Mouse (Mus musculus) liver, embryonic 12.5 days (tissue): Measurements from ENCODE around the gene Dner. TPM values are rescaled to one million over a fixed set of nuclear protein-coding genes. Genes with fewer than 3 reads are reported as not detected.

ENCODE experiments used
- ATAC-seq: fragments of 200-750 bp; cut with Nextera tagmentation; 2 replicates; pipeline ENCODE4 v1.8.0; 2017; ENCODE audit warnings: moderate number of reproducible peaks, mild to moderate bottlenecking, moderate library complexity
- H3K27ac ChIP-seq: fragments of 300-500 bp; sonication (generic); 2 replicates; pipeline ENCODE4 v1.5.1; 2016; ENCODE audit warnings: mild to moderate bottlenecking
- H3K27me3 ChIP-seq: fragments of 300-500 bp; sonication (generic); replicated peaks from 2 replicates; pipeline ENCODE4 v1.6.1; 2016; ENCODE audit warnings: mild to moderate bottlenecking, moderate library complexity
- H3K36me3 ChIP-seq: fragments of 300-500 bp; sonication (generic); 2 replicates; pipeline ENCODE4 v1.6.1; 2016; ENCODE audit warnings: mild to moderate bottlenecking, moderate library complexity
- H3K4me1 ChIP-seq: fragments of 300-500 bp; sonication (generic); 2 replicates; pipeline ENCODE4 v1.6.1; 2016
- H3K4me2 ChIP-seq: fragments of 300-500 bp; sonication (generic); 2 replicates; pipeline ENCODE4 v1.6.1; 2016; ENCODE audit warnings: mild to moderate bottlenecking, moderate library complexity
- H3K4me3 ChIP-seq: fragments of 300-500 bp; sonication (generic); 2 replicates; pipeline ENCODE4 v1.5.1; 2016; ENCODE audit warnings: mild to moderate bottlenecking, moderate library complexity
- H3K9ac ChIP-seq: fragments of 300-500 bp; sonication (generic); 2 replicates; pipeline ENCODE4 v1.6.1; 2016; ENCODE audit warnings: mild to moderate bottlenecking, moderate library complexity
- H3K9me3 ChIP-seq: fragments of 300-500 bp; sonication (generic); replicated peaks from 2 replicates; pipeline ENCODE4 v1.6.1; 2016; ENCODE audit warnings: mild to moderate bottlenecking, moderate library complexity
- WGBS: fragments of 180-500 bp; shearing (Covaris S2); methylation state at CpG from one replicate; pipeline ENCODE4 v1.1.7; 2016; ENCODE audit not compliant: insufficient replicate concordance; 5-methylcytosine and 5-hydroxymethylcytosine counted together
- polyA plus RNA-seq: library from polyadenylated mRNA; unstranded; fragments of >200 nt; fragmentation: Nextera tagmentation; extraction: Ambion mirVana; gene quantifications from 2 replicates; pipeline ENCODE4 v1.2.1, GENCODE M21; 2016

The Dner gene
- polyA plus RNA-seq, 1 experiment from 2014 or later: 0.06 TPM

DNA sequence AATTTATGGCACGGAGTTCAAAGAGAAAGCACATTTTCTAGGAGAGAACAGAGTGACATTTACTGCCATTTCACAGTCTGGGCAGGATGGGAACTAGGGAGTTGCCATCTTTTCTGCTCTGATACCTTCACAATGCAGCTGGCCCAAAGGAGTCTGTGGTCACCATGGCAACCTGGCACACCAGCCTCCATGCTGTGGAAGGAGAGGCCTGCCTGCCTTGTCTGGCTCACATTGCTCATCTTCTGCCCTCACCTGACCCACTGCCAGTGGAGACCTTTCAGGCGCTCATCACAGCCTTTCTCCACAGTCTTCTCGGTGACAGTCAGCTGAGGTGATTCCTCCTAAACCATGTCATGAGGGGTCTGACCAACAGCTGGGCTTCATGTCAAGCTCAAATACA lies 74.7 kb downstream of the Dner start:
- H3K27me3 ChIP-seq: no peaks in the 10 kb centered on the region
- no peak for ATAC-seq
- WGBS: 70% methylated on average over 3 of the region's 3 CpGs
- no peaks in the 10 kb centered on the region for H3K36me3 ChIP-seq
- no peaks in the 10 kb centered on the region for H3K9me3 ChIP-seq
- no peak overlapping the region for H3K27ac ChIP-seq
- H3K4me2 ChIP-seq: no peak overlapping the region
- no peaks in the 10 kb centered on the region for H3K4me1 ChIP-seq
- H3K9ac ChIP-seq: no peak overlapping the region
- H3K4me3 ChIP-seq: no peak overlapping the region

DNA sequence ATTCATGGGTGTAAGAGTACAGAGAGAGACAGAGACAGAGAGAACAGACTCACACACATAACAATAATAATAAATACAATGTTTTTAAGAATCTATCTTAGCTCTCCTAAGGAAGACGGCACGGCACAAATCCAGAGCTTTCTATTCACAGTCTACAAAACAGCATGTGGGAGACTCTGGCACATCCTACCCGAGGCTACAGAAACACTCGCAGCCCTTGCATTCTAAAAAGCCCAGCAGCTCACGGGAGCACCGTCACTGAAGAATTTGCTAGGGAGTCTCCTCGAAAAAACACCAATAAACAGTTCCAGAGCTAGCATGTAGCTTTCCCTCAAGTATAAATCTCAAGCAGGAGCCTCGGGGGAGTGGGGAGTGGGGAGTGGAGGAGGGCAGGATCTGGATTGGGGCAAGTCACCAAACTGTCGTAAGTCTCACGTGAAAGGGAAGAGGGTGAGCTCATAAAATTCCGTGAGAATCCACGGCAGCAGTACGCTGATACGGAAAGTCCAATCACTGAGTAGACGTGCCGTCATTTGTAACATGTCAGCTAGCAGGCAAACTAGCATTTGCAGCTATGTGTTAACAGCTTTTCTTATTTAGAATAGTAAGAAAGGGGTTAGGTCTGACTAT lies 76.8 kb downstream of the Dner start:
- Histone ChIP-seq H3K4me2 (no peak overlapping the region), H3K27ac (no peak overlapping the region), H3K9me3 (no peaks in the 10 kb centered on the region), H3K4me3 (no peak overlapping the region), H3K9ac (no peak overlapping the region), H3K27me3 (no peaks in the 10 kb centered on the region), H3K36me3 (no peaks in the 10 kb centered on the region), H3K4me1 (no peaks in the 10 kb centered on the region)
- ATAC-seq: no peak
- 63% methylated on average over 16 of the region's 16 CpGs for WGBS

DNA sequence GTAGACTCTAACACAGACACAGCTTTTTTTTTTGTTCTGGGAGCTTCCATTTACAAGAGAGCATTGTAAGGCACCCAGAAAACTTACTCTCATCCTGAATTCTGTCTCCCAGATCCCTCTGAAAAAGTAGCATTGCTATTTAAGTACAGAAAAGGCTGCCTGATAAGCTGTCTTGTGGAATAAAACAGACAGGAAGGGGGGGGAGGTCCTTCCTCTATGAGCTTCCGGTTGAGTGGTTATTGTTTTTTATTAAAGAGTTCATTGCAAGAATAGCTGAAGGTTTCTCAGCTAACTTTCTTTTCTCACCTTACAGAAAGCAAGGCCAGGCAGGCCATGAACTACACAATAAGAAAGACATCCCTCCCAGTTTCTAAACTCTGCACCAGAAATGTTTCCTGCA lies 77.9 kb downstream of the Dner start:
- no peak for ATAC-seq
- no peaks in the 10 kb centered on the region for H3K36me3 ChIP-seq
- WGBS: 15% methylated on average over 1 of the region's 1 CpGs
- H3K4me2 ChIP-seq: no peak overlapping the region
- no peak overlapping the region for H3K9ac ChIP-seq
- no peaks in the 10 kb centered on the region for H3K9me3 ChIP-seq
- no peaks in the 10 kb centered on the region for H3K4me1 ChIP-seq
- H3K4me3 ChIP-seq: no peak overlapping the region
- H3K27ac ChIP-seq: no peak overlapping the region
- no peaks in the 10 kb centered on the region for H3K27me3 ChIP-seq

DNA sequence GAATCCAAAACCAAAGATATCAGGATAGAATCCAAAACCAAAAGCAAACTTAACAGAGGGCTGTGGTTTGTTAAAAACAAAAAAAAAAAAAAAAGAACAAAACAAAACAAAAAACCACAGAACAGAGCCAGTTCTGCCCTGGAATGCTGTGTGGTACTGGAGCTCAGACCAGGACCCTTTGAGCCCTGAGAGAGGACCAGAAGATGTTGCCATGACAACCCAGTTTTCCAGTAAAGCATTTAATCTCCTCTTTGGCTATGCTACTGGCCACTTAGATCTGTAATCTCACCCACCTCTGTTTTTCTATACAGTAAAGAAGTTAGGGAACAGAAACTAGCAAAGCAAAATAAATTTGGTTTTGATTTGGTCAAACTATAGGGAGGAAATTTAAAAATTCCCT lies 79.9 kb downstream of the Dner start:
- H3K36me3 ChIP-seq: no peaks in the 10 kb centered on the region
- no peak overlapping the region for H3K4me2 ChIP-seq
- no peak for ATAC-seq

DNA sequence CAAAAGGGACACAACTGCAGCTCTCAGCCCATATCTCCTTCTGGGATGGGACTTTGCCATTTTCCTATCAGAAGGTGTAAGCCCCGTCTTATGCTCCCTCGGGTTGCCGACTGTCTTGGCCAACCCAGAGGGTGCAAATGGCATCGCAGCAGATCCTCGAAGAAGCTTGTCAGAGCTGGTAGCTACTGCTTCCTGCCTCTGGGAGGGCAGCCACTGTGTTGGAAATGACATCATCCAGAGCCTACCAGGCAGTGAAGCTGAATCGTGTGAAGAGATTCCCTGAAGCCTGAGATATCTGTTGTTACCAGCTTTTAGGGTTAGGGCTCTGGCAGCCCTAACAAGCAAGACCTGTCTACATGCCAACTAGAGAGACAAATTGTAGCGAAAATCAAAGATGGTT lies 81.4 kb downstream of the Dner start:
- Histone ChIP-seq H3K27me3 (no peaks in the 10 kb centered on the region), H3K9me3 (no peaks in the 10 kb centered on the region), H3K27ac (no peak overlapping the region), H3K4me2 (no peak overlapping the region), H3K36me3 (no peaks in the 10 kb centered on the region), H3K9ac (no peak overlapping the region), H3K4me3 (no peak overlapping the region), H3K4me1 (no peaks in the 10 kb centered on the region)
- 39% methylated on average over 7 of the region's 7 CpGs for WGBS
- ATAC-seq: no peak

More for the DNA sequence above, 79.9 kb downstream of the Dner start:
- H3K27me3 ChIP-seq: no peaks in the 10 kb centered on the region
- no peak overlapping the region for H3K9ac ChIP-seq
- H3K9me3 ChIP-seq: no peaks in the 10 kb centered on the region
- no peak overlapping the region for H3K4me3 ChIP-seq
- no peaks in the 10 kb centered on the region for H3K4me1 ChIP-seq
- no peak overlapping the region for H3K27ac ChIP-seq

DNA sequence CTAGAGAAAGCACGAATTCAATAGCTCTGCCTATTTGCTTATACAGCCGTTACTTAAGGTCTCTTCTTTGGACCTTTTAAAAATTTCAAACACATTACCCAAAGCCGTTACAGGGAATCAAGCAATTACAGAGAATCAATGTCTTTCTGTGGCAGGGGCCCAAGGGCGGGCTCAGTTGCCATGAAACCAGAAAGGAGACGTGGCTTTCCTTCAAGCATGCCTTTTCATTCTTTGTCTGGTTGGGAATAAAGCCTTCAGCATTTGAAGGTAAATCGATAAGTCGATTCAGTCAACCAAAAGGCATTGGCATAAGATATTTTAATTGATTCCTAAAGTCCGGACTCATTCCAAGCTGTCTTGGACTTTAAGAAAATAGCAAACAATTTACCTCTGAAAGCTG lies 82.9 kb downstream of the Dner start:
- Histone ChIP-seq H3K27me3 (no peaks in the 10 kb centered on the region), H3K9ac (no peak overlapping the region), H3K4me2 (no peak overlapping the region), H3K27ac (no peak overlapping the region), H3K4me3 (no peak overlapping the region), H3K9me3 (no peaks in the 10 kb centered on the region), H3K4me1 (no peaks in the 10 kb centered on the region), H3K36me3 (no peaks in the 10 kb centered on the region)
- no peak for ATAC-seq
- 71% methylated on average over 8 of the region's 8 CpGs for WGBS

DNA sequence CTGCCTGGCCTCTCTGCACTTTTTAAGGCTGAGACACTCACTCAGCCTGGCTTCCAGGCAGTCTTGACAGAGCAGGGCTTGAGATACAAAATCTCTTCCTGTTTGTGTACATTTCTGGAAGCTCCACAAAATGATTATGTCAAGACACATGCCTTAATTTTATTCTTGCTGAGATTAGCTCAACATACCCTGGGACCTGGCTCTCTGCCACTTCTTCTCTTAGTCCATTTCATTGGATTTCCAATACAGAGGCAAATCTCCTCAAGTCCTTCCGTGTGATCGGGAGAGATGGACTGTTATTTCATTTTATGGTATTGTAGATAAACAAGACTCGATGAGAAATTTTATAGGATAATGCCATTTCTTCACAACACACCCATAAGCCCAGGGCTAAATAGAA lies 84.7 kb downstream of the Dner start:
- H3K27ac ChIP-seq: no peak overlapping the region
- H3K27me3 ChIP-seq: no peaks in the 10 kb centered on the region
- no peak for ATAC-seq
- H3K4me3 ChIP-seq: no peak overlapping the region
- H3K4me2 ChIP-seq: no peak overlapping the region
- WGBS: 79% methylated on average over 3 of the region's 3 CpGs
- no peaks in the 10 kb centered on the region for H3K36me3 ChIP-seq
- H3K9ac ChIP-seq: no peak overlapping the region
- H3K4me1 ChIP-seq: no peaks in the 10 kb centered on the region
- no peaks in the 10 kb centered on the region for H3K9me3 ChIP-seq

DNA sequence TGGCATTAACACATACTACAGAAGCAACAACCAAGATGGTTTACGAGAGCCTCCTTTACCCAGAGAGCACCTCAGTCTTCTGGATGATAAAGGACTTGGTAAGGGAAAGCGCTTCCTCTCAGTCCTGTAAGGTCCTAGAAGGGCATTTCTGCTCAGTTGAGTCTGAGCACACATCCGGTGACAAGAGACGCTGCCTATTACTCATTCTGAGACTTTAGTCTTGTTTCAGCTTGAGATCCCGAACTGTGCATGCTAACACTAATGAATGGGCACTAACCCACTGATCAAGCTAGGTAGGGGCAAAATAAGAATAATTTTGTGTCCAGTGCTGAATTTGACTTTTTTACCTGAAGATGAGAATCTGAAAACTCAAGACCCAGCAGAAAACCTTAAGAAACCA lies 97.0 kb downstream of the Dner start:
- no peaks in the 10 kb centered on the region for H3K4me1 ChIP-seq

DNA sequence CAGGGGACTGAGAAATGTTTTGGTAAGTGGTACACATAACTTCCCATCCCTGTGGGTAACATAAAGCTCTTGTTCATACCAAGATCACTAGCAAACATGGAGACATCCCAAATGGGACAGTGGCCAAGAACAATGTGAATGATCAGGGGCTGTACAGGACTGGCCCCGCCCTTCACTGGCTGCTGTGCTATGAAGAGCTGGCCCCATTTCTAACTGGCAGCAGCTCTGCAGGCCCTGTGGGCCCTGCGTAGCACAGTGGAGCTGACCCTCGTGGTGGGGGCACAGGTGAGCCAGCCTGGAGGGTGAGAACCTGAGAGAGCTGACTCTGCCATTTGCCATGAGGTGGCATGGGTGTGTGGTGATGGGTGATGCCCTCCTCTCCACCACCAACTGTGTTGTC lies 100.0 kb downstream of the Dner start:
- Histone ChIP-seq H3K36me3 (no peaks in the 10 kb centered on the region), H3K9ac (no peak overlapping the region), H3K4me2 (no peak overlapping the region), H3K27me3 (no peaks in the 10 kb centered on the region), H3K4me3 (no peak overlapping the region), H3K4me1 (no peaks in the 10 kb centered on the region), H3K9me3 (no peaks in the 10 kb centered on the region), H3K27ac (no peak overlapping the region)
- 53% methylated on average over 3 of the region's 3 CpGs for WGBS
- no peak for ATAC-seq

More for the DNA sequence above, 97.0 kb downstream of the Dner start:
- no peak overlapping the region for H3K4me3 ChIP-seq
- H3K36me3 ChIP-seq: no peaks in the 10 kb centered on the region
- no peaks in the 10 kb centered on the region for H3K9me3 ChIP-seq
- no peak overlapping the region for H3K9ac ChIP-seq
- 73% methylated on average over 5 of the region's 5 CpGs for WGBS
- ATAC-seq: no peak
- no peaks in the 10 kb centered on the region for H3K27me3 ChIP-seq
- H3K27ac ChIP-seq: no peak overlapping the region
- H3K4me2 ChIP-seq: no peak overlapping the region

DNA sequence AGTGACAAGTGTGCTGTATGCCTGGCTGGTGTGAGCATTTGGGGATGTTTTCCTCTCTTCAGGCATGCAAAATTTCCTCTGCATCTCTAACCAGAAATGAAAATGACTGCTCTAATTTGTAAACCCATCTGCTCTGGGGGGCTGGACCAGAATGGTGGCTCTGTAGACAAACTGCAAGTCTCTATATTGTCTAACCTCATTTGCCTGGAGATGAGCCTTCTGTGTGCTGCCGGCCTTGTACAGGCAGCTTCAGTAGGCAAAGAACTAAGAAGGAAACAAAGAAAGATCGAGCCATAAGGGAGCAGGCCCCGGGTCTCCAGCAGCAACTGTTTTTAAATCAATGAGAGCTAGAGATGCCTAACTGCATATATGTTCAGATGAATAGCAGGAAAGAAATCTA lies 103.6 kb downstream of the Dner start:
- no peaks in the 10 kb centered on the region for H3K27me3 ChIP-seq
- no peaks in the 10 kb centered on the region for H3K36me3 ChIP-seq
- no peak overlapping the region for H3K4me2 ChIP-seq
- no peak overlapping the region for H3K27ac ChIP-seq
- no peaks in the 10 kb centered on the region for H3K4me1 ChIP-seq
- H3K9me3 ChIP-seq: no peaks in the 10 kb centered on the region
- ATAC-seq: no peak
- 57% methylated on average over 3 of the region's 3 CpGs for WGBS
- no peak overlapping the region for H3K4me3 ChIP-seq
- no peak overlapping the region for H3K9ac ChIP-seq

DNA sequence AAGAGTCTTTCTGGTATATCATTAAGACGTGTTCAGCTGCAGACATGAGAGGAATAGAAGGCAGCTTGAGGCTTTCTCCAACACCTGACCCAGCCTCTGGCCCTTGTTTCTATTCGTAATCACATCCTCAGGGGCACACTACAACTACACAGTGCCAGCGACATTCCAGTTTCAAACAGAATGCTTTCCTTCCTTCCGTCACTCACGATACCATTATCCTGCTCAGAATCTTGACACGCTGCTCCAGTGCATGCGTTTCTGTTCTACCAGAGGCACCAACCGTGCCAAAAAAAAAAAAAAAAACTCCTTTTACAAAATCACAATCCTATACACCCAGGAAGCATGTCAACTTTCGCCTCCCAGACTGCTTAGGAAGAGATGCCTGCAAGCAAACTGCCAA lies 105.5 kb downstream of the Dner start:
- Histone ChIP-seq H3K4me2 (no peak overlapping the region), H3K36me3 (no peaks in the 10 kb centered on the region), H3K4me1 (no peaks in the 10 kb centered on the region), H3K27ac (no peak overlapping the region), H3K27me3 (no peaks in the 10 kb centered on the region), H3K9me3 (no peaks in the 10 kb centered on the region), H3K4me3 (no peak overlapping the region), H3K9ac (no peak overlapping the region)
- 69% methylated on average over 9 of the region's 9 CpGs for WGBS
- no peak for ATAC-seq

DNA sequence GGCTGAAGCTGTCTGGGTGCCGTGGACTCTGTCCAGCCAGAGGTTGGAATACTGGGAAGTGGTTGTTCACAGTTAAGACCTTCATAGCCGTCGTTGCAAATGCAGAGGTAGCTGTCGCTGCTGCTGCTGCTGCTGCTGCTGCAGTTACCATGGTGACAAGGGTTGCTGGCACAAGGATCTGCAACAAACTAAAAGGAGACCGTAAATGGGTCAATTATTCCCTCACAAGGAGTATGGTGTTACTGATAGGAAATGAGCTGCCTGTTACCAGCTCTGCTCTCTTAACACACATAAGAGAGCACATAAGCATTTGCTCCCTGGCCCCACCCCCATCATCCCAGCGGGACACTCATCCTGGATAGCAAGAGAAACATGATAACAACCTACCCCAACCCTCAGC lies 110.6 kb downstream of the Dner start:
- no peak for ATAC-seq
- no peaks in the 10 kb centered on the region for H3K9me3 ChIP-seq
- H3K36me3 ChIP-seq: no peaks in the 10 kb centered on the region
- H3K4me2 ChIP-seq: no peak overlapping the region
- no peak overlapping the region for H3K27ac ChIP-seq
- 32% methylated on average over 6 of the region's 6 CpGs for WGBS
- H3K9ac ChIP-seq: no peak overlapping the region
- no peaks in the 10 kb centered on the region for H3K27me3 ChIP-seq
- H3K4me1 ChIP-seq: no peaks in the 10 kb centered on the region
- no peak overlapping the region for H3K4me3 ChIP-seq

DNA sequence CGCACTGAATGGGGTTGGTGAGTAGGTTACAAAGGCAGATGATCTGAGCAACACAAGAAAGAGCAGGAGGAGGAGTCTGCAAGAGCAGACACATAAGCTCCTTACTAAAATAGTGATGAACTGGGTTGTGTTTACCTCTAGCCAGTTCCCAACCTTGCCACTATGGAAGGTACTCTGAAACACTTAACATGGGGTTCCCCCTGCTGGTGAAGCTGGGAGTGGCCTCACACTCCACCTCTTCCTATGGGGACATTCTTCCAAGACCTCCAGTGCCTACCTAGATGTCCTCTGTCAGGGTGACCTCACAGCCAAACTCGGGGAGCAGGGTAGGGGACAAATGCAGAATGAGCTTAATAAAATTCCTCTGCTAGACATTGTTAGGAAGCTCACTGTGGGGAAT lies 114.2 kb downstream of the Dner start:
- no peaks in the 10 kb centered on the region for H3K4me1 ChIP-seq
- no peak overlapping the region for H3K4me3 ChIP-seq
- no peaks in the 10 kb centered on the region for H3K27me3 ChIP-seq
- H3K4me2 ChIP-seq: no peak overlapping the region
- no peaks in the 10 kb centered on the region for H3K36me3 ChIP-seq
- WGBS: 30% methylated on average over 2 of the region's 2 CpGs
- H3K9me3 ChIP-seq: no peaks in the 10 kb centered on the region
- H3K9ac ChIP-seq: no peak overlapping the region
- no peak overlapping the region for H3K27ac ChIP-seq
- no peak for ATAC-seq
